Mouse (Mus musculus) midbrain, embryonic 12.5 days (tissue): ENCODE data around the gene Zbtb20. TPM values are rescaled to one million over a fixed set of nuclear protein-coding genes. Genes with fewer than 3 reads are reported as not detected.

ENCODE experiments used
- ATAC-seq: fragments of 200-750 bp; cut with Nextera tagmentation; 2 replicates; pipeline ENCODE4 v1.8.0; 2017; ENCODE audit warnings: low read depth, moderate TSS enrichment, moderate library complexity; ENCODE audit not compliant: low FRiP score
- H3K27ac ChIP-seq: fragments of 300-500 bp; sonication (generic); replicated peaks from 2 replicates; pipeline ENCODE4 v1.5.1; 2016; ENCODE audit warnings: mild to moderate bottlenecking
- H3K27me3 ChIP-seq: fragments of 300-500 bp; sonication (generic); 2 replicates; pipeline ENCODE4 v1.6.1; 2016; ENCODE audit warnings: mild to moderate bottlenecking
- H3K36me3 ChIP-seq: fragments of 300-500 bp; sonication (generic); 2 replicates; pipeline ENCODE4 v1.6.1; 2016
- H3K4me1 ChIP-seq: fragments of 300-500 bp; sonication (generic); 2 replicates; pipeline ENCODE4 v1.6.1; 2016
- H3K4me2 ChIP-seq: fragments of 300-500 bp; sonication (generic); replicated peaks from 2 replicates; pipeline ENCODE4 v1.6.1; 2016; ENCODE audit warnings: mild to moderate bottlenecking, moderate library complexity
- H3K4me3 ChIP-seq: fragments of 300-500 bp; sonication (generic); 2 replicates; pipeline ENCODE4 v1.5.1; 2016; ENCODE audit warnings: mild to moderate bottlenecking
- H3K9ac ChIP-seq: fragments of 300-500 bp; sonication (generic); replicated peaks from 2 replicates; pipeline ENCODE4 v1.6.1; 2016; ENCODE audit warnings: mild to moderate bottlenecking, moderate library complexity
- H3K9me3 ChIP-seq: fragments of 300-500 bp; sonication (generic); 2 replicates; pipeline ENCODE4 v1.6.1; 2016; ENCODE audit warnings: mild to moderate bottlenecking
- WGBS: fragments of 180-500 bp; shearing (Covaris S2); methylation state at CpG from one replicate; pipeline ENCODE4 v1.1.7; 2016; 5-methylcytosine and 5-hydroxymethylcytosine counted together
- polyA plus RNA-seq: library from polyadenylated mRNA; unstranded; fragments of >200 nt; fragmentation: Nextera tagmentation; extraction: Ambion mirVana; gene quantifications from 2 replicates; pipeline ENCODE4 v1.2.1, GENCODE M21; 2016

The Zbtb20 gene
- polyA plus RNA-seq, 1 experiment from 2014 or later = 80.8 TPM

DNA sequence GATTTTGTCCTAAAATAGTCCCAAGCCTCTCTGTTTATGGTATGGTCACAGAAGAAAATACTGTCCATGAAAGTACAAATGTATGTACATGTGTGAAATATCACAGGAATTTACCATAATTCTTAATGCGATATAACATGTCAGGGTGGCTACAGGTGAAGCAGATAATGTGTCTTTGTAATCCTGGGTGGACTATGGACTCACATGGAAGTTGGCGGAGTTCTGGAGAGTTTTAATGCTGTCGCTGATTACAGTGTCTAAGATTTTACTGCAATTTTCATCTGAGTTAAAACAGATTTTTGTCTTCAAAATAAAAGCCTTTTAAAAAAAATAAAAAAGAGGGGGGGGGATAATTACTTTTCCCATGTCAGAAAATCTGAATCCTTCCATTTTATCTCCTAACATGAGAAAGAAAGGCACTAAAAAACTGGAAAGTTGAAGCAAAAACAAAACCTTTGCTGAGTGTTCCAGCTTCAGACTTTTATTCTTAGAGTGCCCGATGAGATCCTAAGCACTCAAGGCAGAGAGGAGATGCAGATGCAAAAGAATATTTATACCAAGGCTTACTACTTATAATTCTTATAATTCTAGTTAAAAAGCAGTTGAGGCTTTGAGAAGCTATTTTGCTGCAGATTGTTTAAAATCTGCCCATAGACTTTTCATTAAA, 509.4 kb downstream of the Zbtb20 start:
- 90% methylated on average over 4 of the region's 4 CpGs for WGBS

DNA sequence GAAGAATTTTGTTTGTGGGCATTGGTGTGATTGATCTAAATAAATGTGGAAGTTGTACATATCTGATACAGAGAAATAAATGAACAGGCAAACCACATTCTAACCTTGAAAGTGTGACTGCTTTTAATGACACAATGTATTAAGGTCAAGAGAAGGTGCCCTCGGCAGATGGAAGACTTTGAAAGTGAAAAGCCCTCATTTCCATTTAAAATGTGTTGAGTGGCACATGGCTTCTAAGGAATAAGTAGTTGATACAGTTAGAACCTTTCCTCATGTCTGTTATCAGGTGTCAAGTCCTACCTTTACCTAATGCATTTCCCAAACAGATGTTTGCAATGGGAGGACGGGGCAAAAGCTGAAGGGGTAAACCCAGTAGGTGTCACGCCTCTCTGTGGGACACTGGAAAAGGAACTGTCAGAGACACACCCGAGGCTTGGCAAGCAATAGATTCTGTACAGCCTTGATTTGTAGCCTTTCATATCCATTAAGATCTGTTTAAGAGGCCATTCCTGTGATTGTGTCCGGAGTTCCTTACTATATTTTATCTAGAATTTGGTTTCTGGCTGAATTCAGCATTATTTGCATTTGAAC, 510.0 kb downstream of the Zbtb20 start:
- H3K4me3 ChIP-seq = no peak overlapping the region
- no peak overlapping the region for H3K9ac ChIP-seq
- ATAC-seq = no peak
- H3K9me3 ChIP-seq = no peaks in the 10 kb centered on the region
- no peak overlapping the region for H3K27ac ChIP-seq
- H3K4me2 ChIP-seq = no peak overlapping the region
- no peaks in the 10 kb centered on the region for H3K27me3 ChIP-seq
- H3K4me1 ChIP-seq = peaks cover 3% of the 10 kb centered on the region; the same call in 1 of the 2 replicates
- WGBS = 61% methylated on average over 5 of the region's 5 CpGs
- no peaks in the 10 kb centered on the region for H3K36me3 ChIP-seq

More for the DNA sequence above, 509.4 kb downstream of the Zbtb20 start:
- no peak overlapping the region for H3K4me2 ChIP-seq
- no peaks in the 10 kb centered on the region for H3K27me3 ChIP-seq
- no peak overlapping the region for H3K9ac ChIP-seq
- no peak overlapping the region for H3K4me3 ChIP-seq
- H3K36me3 ChIP-seq = no peaks in the 10 kb centered on the region
- H3K27ac ChIP-seq = no peak overlapping the region
- ATAC-seq = no peak
- peaks cover 3% of the 10 kb centered on the region; the same call in 1 of the 2 replicates for H3K4me1 ChIP-seq
- H3K9me3 ChIP-seq = no peaks in the 10 kb centered on the region

DNA sequence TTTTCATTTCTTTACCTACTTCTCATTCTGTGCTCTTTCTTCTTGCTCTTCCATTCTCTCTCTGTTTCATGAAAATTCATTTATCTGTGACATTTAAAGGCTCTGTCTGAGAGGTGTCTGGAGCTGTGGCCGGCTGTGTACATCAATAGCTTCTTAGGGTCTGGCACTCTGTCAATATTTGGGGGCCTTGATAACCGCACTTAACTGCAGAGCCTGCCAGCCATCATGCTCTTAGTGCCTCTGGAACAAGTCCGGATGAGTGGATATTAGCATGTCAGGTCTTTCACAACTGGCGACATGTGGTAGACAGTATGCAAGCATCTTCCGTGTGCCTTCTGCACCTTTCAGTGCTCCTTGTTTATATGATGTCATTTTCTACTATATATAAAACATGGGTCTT, 510.7 kb downstream of the Zbtb20 start:
- H3K36me3 ChIP-seq = no peaks in the 10 kb centered on the region
- peaks cover 3% of the 10 kb centered on the region; the same call in 1 of the 2 replicates for H3K4me1 ChIP-seq
- H3K9ac ChIP-seq = no peak overlapping the region
- H3K27me3 ChIP-seq = no peaks in the 10 kb centered on the region
- no peaks in the 10 kb centered on the region for H3K9me3 ChIP-seq
- H3K4me3 ChIP-seq = no peak overlapping the region
- no peak for ATAC-seq
- H3K4me2 ChIP-seq = no peak overlapping the region
- H3K27ac ChIP-seq = no peak overlapping the region; the same call in 1 of the 2 replicates
- 77% methylated on average over 5 of the region's 5 CpGs for WGBS

DNA sequence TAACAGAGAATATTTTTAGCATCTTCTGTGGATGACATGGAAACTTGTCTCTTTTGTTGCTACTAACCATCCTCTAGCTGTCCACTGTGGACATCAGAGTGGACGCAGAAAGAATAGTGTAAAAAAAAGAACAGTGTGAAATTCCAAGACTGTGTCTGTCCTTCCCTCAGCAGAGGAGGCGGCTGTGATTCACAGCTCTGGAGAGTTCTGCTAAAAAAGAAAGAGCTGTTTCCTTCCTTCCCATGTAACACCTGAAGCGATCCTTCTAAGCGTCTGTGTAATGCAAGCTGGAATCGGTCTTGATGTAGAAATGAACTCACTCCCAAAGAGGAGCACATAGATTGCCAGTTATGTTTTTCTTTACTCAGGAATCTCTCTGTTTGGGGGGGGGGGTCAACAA, 512.7 kb downstream of the Zbtb20 start:
- Histone ChIP-seq H3K27ac (no peak overlapping the region), H3K27me3 (no peaks in the 10 kb centered on the region), H3K9ac (no peak overlapping the region), H3K4me2 (no peak overlapping the region), H3K4me1 (peaks cover 3% of the 10 kb centered on the region; the same call in 1 of the 2 replicates), H3K4me3 (no peak overlapping the region), H3K36me3 (no peaks in the 10 kb centered on the region), H3K9me3 (no peaks in the 10 kb centered on the region)
- ATAC-seq = no peak
- 95% methylated on average over 5 of the region's 5 CpGs for WGBS

DNA sequence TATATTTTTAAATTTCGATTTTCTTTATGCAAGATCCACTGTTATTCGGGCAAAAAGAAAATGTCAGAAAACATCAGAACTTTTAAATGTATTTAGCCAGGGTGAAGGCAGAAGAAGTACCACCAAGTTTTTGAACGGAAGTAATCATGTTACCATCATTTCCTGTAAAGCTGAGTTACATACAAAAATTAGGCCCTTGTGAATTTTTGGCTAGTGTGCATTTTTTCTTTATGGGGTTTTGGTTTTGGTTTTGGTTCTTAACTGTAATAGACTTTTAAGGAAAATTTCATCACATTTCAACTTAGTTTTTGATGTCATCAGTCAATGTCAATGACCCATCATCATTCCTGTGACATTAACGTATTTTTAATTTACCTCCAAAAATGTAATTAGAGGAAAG, 514.7 kb downstream of the Zbtb20 start:
- Histone ChIP-seq H3K36me3 (no peaks in the 10 kb centered on the region), H3K4me1 (peaks cover 3% of the 10 kb centered on the region; the same call in 1 of the 2 replicates), H3K27ac (no peak overlapping the region), H3K9me3 (no peaks in the 10 kb centered on the region), H3K27me3 (no peaks in the 10 kb centered on the region), H3K4me3 (no peak overlapping the region), H3K4me2 (no peak overlapping the region), H3K9ac (no peak overlapping the region)
- 95% methylated on average over 4 of the region's 4 CpGs for WGBS
- no peak for ATAC-seq

DNA sequence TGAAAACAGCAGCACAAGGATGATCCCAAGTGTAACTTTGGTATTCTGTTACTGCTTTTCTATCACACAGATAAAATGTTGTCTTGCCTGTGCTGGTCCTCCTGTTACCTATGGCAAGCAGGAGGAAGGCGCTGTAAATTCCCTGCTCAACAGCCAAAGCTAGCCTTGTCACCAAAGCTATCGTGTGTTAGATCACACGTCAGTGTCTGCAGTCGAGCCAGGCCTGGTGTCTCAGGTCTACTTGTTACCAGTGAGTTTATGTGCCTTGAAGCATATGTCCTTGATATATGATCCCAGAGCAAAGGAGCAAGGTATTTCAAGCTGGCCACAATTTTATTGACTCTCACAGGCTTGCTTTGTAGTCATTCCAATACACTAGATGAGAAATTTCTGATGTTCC, 517.7 kb downstream of the Zbtb20 start:
- Histone ChIP-seq H3K9ac (no peak overlapping the region), H3K4me1 (no peaks in the 10 kb centered on the region), H3K4me3 (no peak overlapping the region), H3K9me3 (no peaks in the 10 kb centered on the region), H3K27ac (no peak overlapping the region), H3K4me2 (no peak overlapping the region), H3K36me3 (no peaks in the 10 kb centered on the region), H3K27me3 (no peaks in the 10 kb centered on the region)
- 91% methylated on average over 4 of the region's 4 CpGs for whole genome bisulfite sequencing
- ATAC-seq = no peak

DNA sequence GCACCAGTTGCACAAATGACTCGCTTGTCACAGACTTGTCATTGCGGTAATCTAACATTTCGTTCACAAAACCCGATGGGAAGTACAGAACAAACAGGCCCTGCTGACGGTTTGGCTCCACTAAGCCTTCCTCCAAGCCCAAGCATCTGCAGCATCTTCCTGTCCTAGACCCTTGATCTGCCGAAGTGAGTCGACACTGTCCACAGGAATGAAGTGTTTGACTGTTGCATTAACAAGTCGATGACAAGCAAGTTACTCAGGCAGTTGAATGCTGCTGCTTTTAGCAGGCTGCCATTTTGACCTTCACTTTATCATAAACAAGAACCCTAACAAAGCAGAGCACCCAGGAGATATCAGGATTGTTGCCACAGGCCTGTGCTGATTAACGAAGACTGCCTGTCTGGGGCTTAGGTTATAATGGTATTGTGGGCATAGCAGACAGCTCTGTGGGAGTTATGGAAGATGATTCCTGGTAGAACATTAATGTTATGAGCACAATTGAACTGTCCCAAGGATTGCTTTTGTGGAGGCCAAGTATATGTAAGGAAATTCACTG, 518.4 kb downstream of the Zbtb20 start:
- Histone ChIP-seq H3K4me2 (no peak overlapping the region), H3K4me1 (no peaks in the 10 kb centered on the region), H3K36me3 (no peaks in the 10 kb centered on the region), H3K27ac (no peak overlapping the region), H3K9me3 (no peaks in the 10 kb centered on the region), H3K9ac (no peak overlapping the region), H3K27me3 (no peaks in the 10 kb centered on the region), H3K4me3 (no peak overlapping the region)
- WGBS = 80% methylated on average over 9 of the region's 9 CpGs
- no peak for ATAC-seq

DNA sequence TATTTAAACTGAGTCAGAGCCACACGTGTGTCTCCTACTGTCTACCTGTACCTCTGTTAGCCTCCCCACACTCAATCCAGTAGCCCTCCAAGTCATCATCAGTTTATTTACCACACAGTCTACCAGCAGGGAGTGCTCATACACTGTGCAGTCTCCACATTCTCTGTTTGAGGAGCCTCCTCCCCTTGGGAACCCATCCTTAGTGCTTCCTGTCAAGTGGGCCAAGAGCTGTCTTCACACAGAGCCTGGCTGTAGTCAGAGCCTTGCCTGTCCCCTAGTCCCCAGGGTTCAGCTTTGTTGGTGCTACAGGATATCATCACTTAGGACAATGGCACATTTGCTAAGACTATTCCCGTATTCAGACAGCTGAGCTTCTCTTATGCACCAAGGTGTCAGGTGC, 519.1 kb downstream of the Zbtb20 start:
- no peaks in the 10 kb centered on the region for H3K36me3 ChIP-seq
- WGBS = 90% methylated on average over 2 of the region's 2 CpGs
- ATAC-seq = no peak

DNA sequence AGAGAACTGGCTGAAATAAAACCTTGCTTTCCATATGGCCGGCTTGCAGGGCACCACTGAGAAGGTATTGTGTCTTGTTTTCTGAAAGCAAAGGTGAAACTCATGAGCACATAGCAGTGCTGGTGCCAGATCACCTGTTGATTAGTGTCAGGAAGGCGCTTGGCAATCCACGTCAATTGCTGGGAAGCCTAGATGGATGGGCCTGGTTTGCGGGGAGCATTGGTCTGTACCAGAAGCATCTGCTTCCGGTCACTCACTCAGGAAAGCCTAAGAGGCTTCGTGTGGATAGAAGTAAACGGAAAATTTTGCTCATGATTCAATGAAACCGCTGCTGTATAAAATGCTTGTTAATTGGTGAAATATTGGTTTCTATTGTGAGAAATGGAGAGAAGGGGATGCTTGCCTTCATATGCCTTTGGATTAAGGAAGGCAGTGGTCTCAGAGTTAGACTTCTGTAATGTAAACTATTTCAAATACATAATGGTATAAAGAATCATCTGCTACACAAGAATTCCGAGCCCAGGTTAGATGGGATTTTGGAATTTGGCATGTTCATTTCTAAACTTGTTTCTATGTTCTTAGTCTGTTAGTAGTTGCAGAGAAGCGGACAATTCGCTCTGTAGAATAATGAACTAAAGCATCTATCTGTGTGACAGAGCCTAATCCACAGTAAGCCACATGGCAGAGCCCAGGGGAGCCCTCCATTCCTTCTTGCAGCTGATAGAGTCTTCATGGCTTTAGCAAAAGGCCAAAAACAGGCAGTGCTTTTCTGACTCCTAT, 521.4 kb downstream of the Zbtb20 start:
- Histone ChIP-seq H3K4me3 (no peak overlapping the region), H3K4me2 (no peak overlapping the region), H3K9me3 (no peaks in the 10 kb centered on the region), H3K36me3 (no peaks in the 10 kb centered on the region), H3K27ac (no peak overlapping the region), H3K27me3 (no peaks in the 10 kb centered on the region), H3K9ac (no peak overlapping the region), H3K4me1 (no peaks in the 10 kb centered on the region)
- 92% methylated on average over 11 of the region's 11 CpGs for WGBS
- ATAC-seq = no peak

More for the DNA sequence above, 519.1 kb downstream of the Zbtb20 start:
- no peaks in the 10 kb centered on the region for H3K27me3 ChIP-seq
- H3K4me3 ChIP-seq = no peak overlapping the region
- no peak overlapping the region for H3K9ac ChIP-seq
- no peak overlapping the region for H3K4me2 ChIP-seq
- no peaks in the 10 kb centered on the region for H3K4me1 ChIP-seq
- no peaks in the 10 kb centered on the region for H3K9me3 ChIP-seq
- no peak overlapping the region for H3K27ac ChIP-seq

DNA sequence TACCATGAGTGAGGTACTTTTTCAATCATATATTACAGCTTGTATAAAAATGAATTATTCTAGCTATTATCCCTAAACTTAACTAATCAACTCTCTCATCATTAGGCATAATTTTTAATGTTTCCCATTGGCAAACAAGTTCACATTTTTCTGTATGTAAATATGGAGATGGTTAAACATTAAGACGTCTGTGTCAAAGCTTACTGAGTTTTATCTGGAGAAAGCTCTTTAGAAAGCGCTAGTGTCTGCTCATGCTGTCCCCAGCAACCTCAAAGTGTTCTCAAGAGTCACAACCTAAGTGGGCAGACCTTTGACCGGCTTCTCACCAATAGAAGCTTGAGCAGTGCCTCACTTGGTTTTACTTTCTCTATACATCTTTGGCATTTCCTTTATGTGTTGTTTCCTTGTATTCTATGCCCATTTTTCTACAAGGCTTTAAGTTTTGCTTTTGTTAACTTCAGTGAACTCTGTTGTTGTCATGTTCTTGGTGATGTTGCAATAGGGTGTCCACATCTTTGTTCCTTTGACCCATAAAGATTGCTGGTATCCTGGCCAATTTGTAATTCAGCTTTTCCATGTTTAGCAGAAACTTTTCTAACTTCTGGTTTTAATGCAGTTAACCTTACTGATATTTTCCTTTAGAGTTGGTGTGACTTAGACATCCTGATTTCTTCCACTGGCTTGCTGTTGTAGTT, 522.1 kb downstream of the Zbtb20 start:
- Histone ChIP-seq H3K27ac (no peak overlapping the region), H3K36me3 (no peaks in the 10 kb centered on the region), H3K27me3 (no peaks in the 10 kb centered on the region), H3K9ac (no peak overlapping the region), H3K4me2 (no peak overlapping the region), H3K4me3 (no peak overlapping the region), H3K9me3 (no peaks in the 10 kb centered on the region), H3K4me1 (no peaks in the 10 kb centered on the region)
- WGBS = 87% methylated on average over 3 of the region's 3 CpGs
- no peak for ATAC-seq

DNA sequence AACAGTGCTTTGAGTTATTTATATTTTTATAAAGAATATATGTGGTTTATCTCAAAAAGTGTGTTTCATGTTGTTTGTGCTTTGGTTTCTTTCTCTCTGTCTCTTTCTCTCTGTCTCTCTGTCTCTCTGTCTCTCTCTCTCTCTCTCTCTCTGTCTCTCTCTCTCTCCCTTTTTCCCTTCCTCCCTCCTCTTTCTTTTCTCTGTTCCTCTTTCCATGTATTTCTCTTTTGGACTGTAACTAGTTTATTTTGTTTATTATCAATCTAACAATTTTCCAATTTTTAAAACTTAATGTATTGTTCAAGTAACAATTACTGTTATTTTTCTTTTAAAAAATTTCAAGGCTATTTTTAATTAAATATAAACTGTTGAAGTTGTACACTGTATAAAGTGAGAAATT, 523.7 kb downstream of the Zbtb20 start:
- no peaks in the 10 kb centered on the region for H3K27me3 ChIP-seq
- ATAC-seq = no peak
- no peaks in the 10 kb centered on the region for H3K9me3 ChIP-seq
- no peak overlapping the region for H3K9ac ChIP-seq
- no peaks in the 10 kb centered on the region for H3K4me1 ChIP-seq
- no peak overlapping the region for H3K4me3 ChIP-seq
- no peak overlapping the region for H3K4me2 ChIP-seq
- no peaks in the 10 kb centered on the region for H3K36me3 ChIP-seq
- H3K27ac ChIP-seq = no peak overlapping the region

DNA sequence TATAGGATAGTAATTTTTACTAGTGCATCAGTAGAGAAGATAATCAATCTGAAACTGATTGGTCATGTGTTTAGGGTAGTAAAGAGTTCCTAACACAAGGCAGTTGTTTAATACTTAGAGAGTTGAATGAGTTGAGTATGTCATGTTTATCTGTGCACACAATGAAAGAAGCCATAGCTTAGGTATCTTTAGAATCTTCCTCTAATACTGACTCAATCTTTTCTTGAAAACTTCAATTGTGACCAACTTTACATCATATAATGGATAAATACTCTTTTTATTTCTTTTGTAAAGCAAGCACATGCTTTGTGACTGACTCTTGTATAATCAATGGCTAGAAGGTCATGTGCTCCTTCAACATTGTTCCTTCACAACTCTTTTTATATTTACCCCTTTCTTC, 524.4 kb downstream of the Zbtb20 start:
- ATAC-seq = no peak
- no peaks in the 10 kb centered on the region for H3K27me3 ChIP-seq
- H3K9me3 ChIP-seq = no peaks in the 10 kb centered on the region
- H3K4me2 ChIP-seq = no peak overlapping the region
- no peak overlapping the region for H3K4me3 ChIP-seq
- H3K4me1 ChIP-seq = no peaks in the 10 kb centered on the region
- H3K9ac ChIP-seq = no peak overlapping the region
- no peak overlapping the region for H3K27ac ChIP-seq
- H3K36me3 ChIP-seq = no peaks in the 10 kb centered on the region
